Mouse (Mus musculus): ENCODE measurements around the gene Dppa2. TPM values are rescaled to one million over a fixed set of nuclear protein-coding genes. Genes with fewer than 3 reads are reported as not detected.

Dppa2 gene
- polyA plus RNA-seq, 1 experiment from 2014 or later = not detected

- Histone ChIP-seq H3K36me3 (no peaks in the 10 kb centered on the region), H3K27me3 (no peaks in the 10 kb centered on the region), H3K27ac (no peak overlapping the region), H3K4me3 (no peak overlapping the region), H3K9ac (no peak overlapping the region), H3K4me2 (no peak overlapping the region), H3K9me3 (no peaks in the 10 kb centered on the region; the same call in 1 of the 2 replicates), H3K4me1 (no peaks in the 10 kb centered on the region)
- no peak for ATAC-seq (ENCODE audit: insufficient number of reproducible peaks, insufficient read depth, low FRiP score, low TSS enrichment, low read depth)
- WGBS = 74% methylated on average over 1 of the region's 1 CpGs
These were observed 43.5 kb downstream of the Dppa2 start for GRCm38 (mm10) chr16:48347246-48347645.

DNA sequence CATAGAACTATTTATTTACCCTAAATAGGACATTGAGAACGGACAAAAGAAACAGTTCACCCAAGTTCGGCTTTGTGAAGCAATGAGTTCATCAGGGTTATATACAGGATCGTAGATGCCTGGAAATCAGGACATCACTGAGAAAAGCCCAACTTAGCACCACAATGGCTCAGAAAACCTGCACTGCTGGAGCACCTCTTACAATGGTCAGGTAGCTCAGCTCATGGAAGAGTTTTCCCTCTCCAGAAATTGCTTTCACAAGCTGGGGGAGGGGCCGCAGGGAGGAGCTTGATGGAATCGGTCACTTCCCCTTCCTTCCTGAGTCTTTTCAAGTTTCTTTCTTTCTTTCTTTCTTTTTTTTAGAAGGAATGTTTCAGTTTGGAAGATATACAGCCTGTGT lies 52.0 kb downstream of the Dppa2 start:
- H3K27me3 ChIP-seq = no peaks in the 10 kb centered on the region
- no peak for ATAC-seq (ENCODE audit: insufficient number of reproducible peaks, insufficient read depth, low FRiP score, low TSS enrichment, low read depth)

GRCm38 (mm10) chr16:48356417-48356816 lies 52.7 kb downstream of the Dppa2 start:
- H3K4me2 ChIP-seq = no peak overlapping the region
- no peak overlapping the region for H3K9ac ChIP-seq
- no peak overlapping the region for H3K27ac ChIP-seq
- H3K36me3 ChIP-seq = no peaks in the 10 kb centered on the region
- H3K9me3 ChIP-seq = no peaks in the 10 kb centered on the region
- no peak overlapping the region for H3K4me3 ChIP-seq
- 97% methylated on average over 1 of the region's 1 CpGs for WGBS
- ATAC-seq (ENCODE audit: insufficient number of reproducible peaks, insufficient read depth, low FRiP score, low TSS enrichment, low read depth) = no peak
- no peaks in the 10 kb centered on the region for H3K4me1 ChIP-seq
- no peaks in the 10 kb centered on the region for H3K27me3 ChIP-seq

More for the DNA sequence above, 52.0 kb downstream of the Dppa2 start:
- Histone ChIP-seq H3K9me3 (no peaks in the 10 kb centered on the region), H3K4me3 (no peak overlapping the region), H3K4me1 (no peaks in the 10 kb centered on the region), H3K27ac (no peak overlapping the region), H3K9ac (no peak overlapping the region), H3K36me3 (no peaks in the 10 kb centered on the region), H3K4me2 (no peak overlapping the region)
- 79% methylated on average over 5 of the region's 5 CpGs for WGBS

- Histone ChIP-seq H3K9ac (no peak overlapping the region), H3K4me3 (no peak overlapping the region), H3K27ac (no peak overlapping the region), H3K36me3 (no peaks in the 10 kb centered on the region), H3K4me1 (no peaks in the 10 kb centered on the region), H3K9me3 (no peaks in the 10 kb centered on the region), H3K4me2 (no peak overlapping the region), H3K27me3 (no peaks in the 10 kb centered on the region)
- WGBS = 90% methylated on average over 12 of the region's 12 CpGs
- ATAC-seq (ENCODE audit: insufficient number of reproducible peaks, insufficient read depth, low FRiP score, low TSS enrichment, low read depth) = no peak
These were observed 57.2 kb downstream of the Dppa2 start for GRCm38 (mm10) chr16:48360887-48361286.

GRCm38 (mm10) chr16:48366801-48367200 lies 63.1 kb downstream of the Dppa2 start:
- whole genome bisulfite sequencing = 92% methylated on average over 5 of the region's 5 CpGs
- no peak overlapping the region for H3K9ac ChIP-seq
- ATAC-seq (ENCODE audit: insufficient number of reproducible peaks, insufficient read depth, low FRiP score, low TSS enrichment, low read depth) = no peak

DNA sequence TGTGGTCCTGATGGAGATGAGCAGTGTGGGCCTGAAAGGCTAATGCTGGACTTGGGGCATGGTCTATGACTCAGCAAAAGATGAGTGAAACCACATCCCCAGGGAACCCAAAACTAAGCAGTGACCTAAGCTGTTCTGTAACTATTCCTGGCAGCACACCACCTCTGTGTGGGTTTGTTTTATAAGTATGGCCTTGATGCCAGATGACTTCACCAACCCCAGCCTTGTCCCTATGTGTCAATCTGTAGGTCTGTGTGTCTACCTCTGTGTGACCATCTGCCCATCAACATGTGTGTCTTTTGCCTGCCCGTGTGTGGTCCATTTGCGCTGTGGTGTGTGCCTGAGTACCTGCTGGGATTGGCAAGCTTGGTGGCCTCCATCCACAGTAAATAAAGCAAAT lies 64.4 kb downstream of the Dppa2 start:
- H3K4me1 ChIP-seq = no peaks in the 10 kb centered on the region
- no peak for ATAC-seq (ENCODE audit: insufficient number of reproducible peaks, insufficient read depth, low FRiP score, low TSS enrichment, low read depth)
- no peak overlapping the region for H3K9ac ChIP-seq
- 86% methylated on average over 2 of the region's 2 CpGs for WGBS
- H3K27me3 ChIP-seq = no peaks in the 10 kb centered on the region
- H3K9me3 ChIP-seq = 0 out of 2 replicates have a peak, but pooled peaks cover 2% of the 10 kb centered on the region
- no peaks in the 10 kb centered on the region for H3K36me3 ChIP-seq
- no peak overlapping the region for H3K4me2 ChIP-seq
- H3K27ac ChIP-seq = no peak overlapping the region
- no peak overlapping the region for H3K4me3 ChIP-seq

More at GRCm38 (mm10) chr16:48366801-48367200, 63.1 kb downstream of the Dppa2 start:
- 0 out of 2 replicates have a peak, but pooled peaks cover 2% of the 10 kb centered on the region for H3K9me3 ChIP-seq
- H3K4me3 ChIP-seq = no peak overlapping the region
- H3K36me3 ChIP-seq = no peaks in the 10 kb centered on the region
- no peak overlapping the region for H3K27ac ChIP-seq
- H3K4me2 ChIP-seq = no peak overlapping the region
- no peaks in the 10 kb centered on the region for H3K4me1 ChIP-seq
- H3K27me3 ChIP-seq = no peaks in the 10 kb centered on the region

Other genes starting within 250 kb of the Dppa2 start
- gene Dppa4, start 20.2 kb upstream of the Dppa2 start, polyA plus RNA-seq (2015; fragmentation: Nextera tagmentation; extraction: Ambion mirVana) = not detected in 2 replicates
- not detected in 2 replicates for gene Gm5485, start 108.5 kb downstream of the Dppa2 start, polyA plus RNA-seq (2015; fragmentation: Nextera tagmentation; extraction: Ambion mirVana)
- gene Morc1, start 127.3 kb downstream of the Dppa2 start, polyA plus RNA-seq (2015; fragmentation: Nextera tagmentation; extraction: Ambion mirVana) = 0.10 TPM in 1 of 2 replicates, not detected in the other